In the genomic region with DNA sequence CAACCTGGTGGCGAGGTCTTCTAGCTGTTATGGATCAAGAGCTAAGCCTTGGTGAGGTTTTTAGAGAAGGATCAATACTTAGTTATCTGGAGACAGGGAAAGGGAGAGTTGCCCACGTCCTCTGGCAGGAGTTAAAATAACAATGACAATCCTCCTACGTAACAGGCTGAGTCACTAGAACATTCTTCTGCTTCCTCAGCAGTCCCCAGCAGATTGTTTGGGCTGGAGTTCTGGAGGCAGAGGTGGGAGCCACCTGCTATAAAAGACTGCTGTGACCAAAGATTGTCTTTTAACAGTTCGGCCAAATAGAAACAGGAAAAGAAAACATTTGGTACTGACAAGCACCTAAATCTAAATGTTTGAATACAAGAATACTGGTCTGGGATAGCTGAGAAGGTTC, we compare ENCODE assay signal across 26 mouse cellular contexts.
DNase-seq lines count a peak whose midpoint lies in the region; TF ChIP-seq lines count a peak whose summit lies in the region.
"Had no signal": no experiment of that assay in that cellular context is flagged by ENCODE, and none has a peak within 500 bp of the region (broad histone marks: within the 10 kb centered on the region; RNA-seq: fewer than 3 reads in every experiment).

No protein-coding gene starts in this region.

- intact Hi-C loops in left cerebral cortex, adult 2 months (cut with DNase I): loop anchor here (5.0 kb wide), 1 partner anchor 188 kb away; a partner anchor contains a TSS
- intact Hi-C loops in gastrocnemius, postnatal 14 days (cut with DNase I; ENCODE audit: low total_unique reads): no loop called here

- peak; percentile 57 for DNase-seq in layer of hippocampus, adult 11-12 months (ENCODE audit: low spot score)
- DNase-seq in layer of hippocampus, postnatal 10 days (ENCODE audit: low spot score in 2 of 2): no peak
- peak; percentile 4 for DNase-seq in 3T3-L1 (ENCODE audit: low read depth, low spot score)
- DNase-seq in layer of hippocampus, adult 2 months (ENCODE audit: low spot score in 2 of 2): peak; percentile 52 to 78
- DNase-seq in left cerebral cortex, adult 2 months (ENCODE audit: extremely low spot score in 1 of 2, low spot score in 2 of 2): peak; percentile 31 to 47
- DNase-seq in gastrocnemius, postnatal 14 days: no peak
- DNase-seq in heart, adult 18-20 months: no peak
- DNase-seq in adrenal gland, adult 8-10 months: no peak
- DNase-seq: adrenal gland, postnatal 10 days; cerebellum, adult 2 months; cerebellum, postnatal 25 days; forebrain, postnatal 0 days; gastrocnemius, postnatal 36 days; heart, postnatal 36 days; kidney, adult 9 months; kidney, postnatal 25 days; liver had no signal

- H3K27ac ChIP-seq in layer of hippocampus, adult 2 months: peak overlapping the region; percentile 11; the same call in 1 of the 2 replicates
- H3K27ac ChIP-seq in left cerebral cortex, adult 2 months: peak overlapping the region; percentile 53; the same call in 1 of the 2 replicates
- H3K27ac ChIP-seq: embryonic facial prominence, embryonic 12.5 days; heart, embryonic 15.5 days; hindbrain, embryonic 15.5 days; intestine, embryonic 15.5 days; limb, embryonic 10.5 days; liver, embryonic 15.5 days; macrophage; midbrain, embryonic 15.5 days; neural tube, embryonic 12.5 days had no signal

- no peak for TF ChIP-seq CTCF in layer of hippocampus, adult 2 months (conservative IDR thresholded peaks at IDR 0.05)
- TF ChIP-seq CTCF in left cerebral cortex, adult 2 months (IDR thresholded peaks at IDR 0.05): no peak

- H3K4me3 ChIP-seq in layer of hippocampus, adult 2 months: no peak overlapping the region
- no peak overlapping the region for H3K4me3 ChIP-seq in left cerebral cortex, adult 2 months
- H3K4me3 ChIP-seq: embryonic facial prominence, embryonic 12.5 days; heart, embryonic 15.5 days; hindbrain, embryonic 15.5 days; intestine, embryonic 15.5 days; limb, embryonic 10.5 days; liver, embryonic 15.5 days; midbrain, embryonic 15.5 days; neural tube, embryonic 12.5 days had no signal

Comparison
In these comparisons a context has a peak if more than half of its experiments do, and no peak if none do; other contexts are left out.
1. DNase-seq: peak in layer of hippocampus, adult 11-12 months (single experiment), 3T3-L1 (single experiment), layer of hippocampus, adult 2 months (2 of 2) and left cerebral cortex, adult 2 months (2 of 2); none in layer of hippocampus, postnatal 10 days (0 of 2), gastrocnemius, postnatal 14 days (single experiment), heart, adult 18-20 months (0 of 2) and adrenal gland, adult 8-10 months (single experiment).